Mouse (Mus musculus) cerebellum, adult 2 months (tissue): ENCODE results near the gene Npy4r.

Source experiments
- CTCF ChIP-seq: fragments of 200-500 bp; IDR thresholded peaks from 2 replicates; pipeline ENCODE4 v1.5.1; 2011; ENCODE audit warnings: low read depth, mild to moderate bottlenecking, control low read depth, low read length, moderate library complexity, borderline replicate concordance; ENCODE audit not compliant: insufficient read depth
- POLR2A ChIP-seq: fragments of 200-500 bp; IDR thresholded peaks from 2 replicates; pipeline ENCODE4 v1.6.1; 2011; ENCODE audit warnings: low read length, control low read depth, borderline replicate concordance; ENCODE audit not compliant: insufficient read depth

DNA sequence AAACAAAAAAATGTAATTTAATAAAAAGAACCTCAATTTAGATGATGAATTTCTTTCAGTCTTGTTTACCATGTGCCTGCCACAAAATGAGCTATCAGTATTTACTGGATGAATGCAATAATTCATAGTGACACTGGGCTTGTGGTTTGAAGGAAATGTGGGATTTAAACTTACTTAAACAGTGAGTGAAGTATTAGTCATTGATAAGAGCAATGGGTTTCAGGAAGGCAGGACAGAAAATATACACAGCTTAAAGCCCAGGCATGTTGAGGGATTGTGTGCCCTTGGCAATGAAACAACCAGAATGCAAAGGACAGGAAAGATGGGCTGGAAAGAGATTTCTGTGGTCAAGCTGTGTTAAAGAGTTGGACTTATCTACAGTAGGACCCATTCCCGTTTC lies 10.0 kb downstream of the Npy4r start:
- TF ChIP-seq CTCF (no peak), POLR2A (no peak)
